Mouse (Mus musculus): ENCODE results near the gene Sigirr. TPM values are rescaled to one million over a fixed set of nuclear protein-coding genes. Genes with fewer than 3 reads are reported as not detected.

Gene Sigirr
- total and polyA plus RNA-seq, 2 experiments from 2014 or later: 4.2 to 16.8 TPM

GRCm38 (mm10) chr7:141048226-141049218 is 51.9 kb downstream of the Sigirr start:
- no peaks in the 10 kb centered on the region; the same call in 1 of the 2 replicates for H3K4me1 ChIP-seq (ENCODE audit: control insufficient read depth, insufficient read depth)

GRCm38 (mm10) chr7:141047581-141048225 is 52.7 kb downstream of the Sigirr start:
- Histone ChIP-seq H3K4me1 (ENCODE audit: control insufficient read depth, insufficient read depth) (no peaks in the 10 kb centered on the region; the same call in 1 of the 2 replicates), H3K9me3 (replicated peaks; ENCODE audit: control insufficient read depth, low read length) (no peaks in the 10 kb centered on the region), H3K36me3 (replicated peaks; ENCODE audit: control insufficient read depth, insufficient read depth, low read length) (no peaks in the 10 kb centered on the region), H3K27ac (ENCODE audit: low read depth) (peak overlapping the region; percentile 91), H3K9ac (replicated peaks; ENCODE audit: low read depth, low read length) (no peak overlapping the region), H3K27me3 (ENCODE audit: control insufficient read depth, insufficient read depth, low read length) (no peaks in the 10 kb centered on the region), H3K4me3 (ENCODE audit: low read depth, low read length) (peak overlapping the region; percentile 27), H3K4me2 (ENCODE audit: low read depth, low read length) (peak overlapping the region; percentile 60)
- ATAC-seq (ENCODE audit: insufficient read depth, low read depth) (peak; percentile 89), DNase-seq (ENCODE audit: low spot score) (peak; percentile 91)
- WGBS: 6% methylated on average over 15 of the region's 19 CpGs
- TF ChIP-seq CTCF (IDR thresholded peaks at IDR 0.05; ENCODE audit: low read depth): no peak
- TF ChIP-seq EP300 (IDR thresholded peaks at IDR 0.05; ENCODE audit: low read depth): no peak

More at GRCm38 (mm10) chr7:141048226-141049218, 51.9 kb downstream of the Sigirr start:
- DNase-seq (ENCODE audit: low spot score): peak; percentile 91
- WGBS: 8% methylated on average over 21 of the region's 21 CpGs
- Histone ChIP-seq H3K9me3 (replicated peaks; ENCODE audit: control insufficient read depth, low read length) (no peaks in the 10 kb centered on the region), H3K9ac (replicated peaks; ENCODE audit: low read depth, low read length) (no peak overlapping the region), H3K36me3 (replicated peaks; ENCODE audit: control insufficient read depth, insufficient read depth, low read length) (no peaks in the 10 kb centered on the region), H3K4me2 (ENCODE audit: low read depth, low read length) (peak overlapping the region; percentile 60), H3K27me3 (ENCODE audit: control insufficient read depth, insufficient read depth, low read length) (no peaks in the 10 kb centered on the region), H3K27ac (ENCODE audit: low read depth) (peak overlapping the region; percentile 88), H3K4me3 (ENCODE audit: low read depth, low read length) (peak overlapping the region; percentile 27)
- ATAC-seq (ENCODE audit: insufficient read depth, low read depth): peak; percentile 87
- TF ChIP-seq EP300 (IDR thresholded peaks at IDR 0.05; ENCODE audit: low read depth): peak; percentile 40; the same call in 1 of the 2 replicates
- peak; percentile 91 for TF ChIP-seq CTCF (IDR thresholded peaks at IDR 0.05; ENCODE audit: low read depth)

DNA sequence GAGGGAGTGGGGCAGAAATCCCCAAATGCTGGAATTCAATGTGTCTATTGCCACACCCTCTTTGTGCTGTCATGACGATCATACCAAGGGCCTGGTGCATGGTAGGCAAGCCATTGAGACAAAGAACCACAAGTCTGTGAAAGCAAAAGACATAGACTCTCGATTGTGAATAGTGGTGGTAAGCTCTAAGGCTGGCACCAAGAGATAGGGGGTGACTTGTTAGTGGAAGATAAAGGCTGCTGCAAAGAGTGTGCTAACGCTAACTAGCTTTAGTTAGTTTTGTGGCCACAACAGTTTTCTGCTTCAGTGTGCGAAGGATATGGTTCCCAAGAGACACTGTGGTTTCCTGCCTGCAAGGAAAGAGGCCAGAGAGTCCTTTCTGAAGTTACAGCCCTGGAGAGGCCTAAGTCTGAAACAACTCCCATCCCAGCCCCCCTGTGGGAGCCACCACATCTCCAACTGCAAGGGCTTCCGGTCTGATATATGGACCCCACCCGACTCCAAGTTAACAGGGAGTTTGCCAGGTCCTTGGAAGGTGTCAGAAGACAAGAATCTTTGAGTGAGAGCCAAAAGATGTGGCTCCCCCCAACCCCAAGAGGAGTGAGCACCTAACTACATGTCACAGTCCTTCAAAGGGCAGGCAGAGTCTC is 53.3 kb downstream of the Sigirr start:
- 56% methylated on average over 6 of the region's 6 CpGs for WGBS

DNA sequence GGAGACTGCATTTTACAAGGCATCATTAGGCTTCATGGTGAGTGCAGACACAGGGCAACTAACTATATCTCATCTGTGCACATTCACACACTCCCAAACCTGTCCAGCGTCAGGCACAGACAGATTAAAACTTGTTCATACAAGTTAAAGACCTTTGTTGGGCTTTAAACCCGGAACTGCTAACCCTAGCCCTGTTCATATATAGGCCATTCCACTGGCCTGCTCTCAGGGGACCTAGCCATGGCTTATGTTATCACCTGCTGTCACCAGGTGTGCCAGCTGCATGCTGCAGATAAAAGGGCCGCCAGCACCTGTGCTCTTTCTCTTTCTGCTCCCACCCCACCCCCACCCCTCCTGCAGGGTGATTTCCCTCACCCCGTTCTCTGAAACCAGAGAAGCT is 57.8 kb downstream of the Sigirr start:
- Histone ChIP-seq H3K9ac (replicated peaks; ENCODE audit: low read depth, low read length) (no peak overlapping the region), H3K36me3 (replicated peaks; ENCODE audit: control insufficient read depth, insufficient read depth, low read length) (no peaks in the 10 kb centered on the region), H3K4me2 (ENCODE audit: low read depth, low read length) (no peak overlapping the region), H3K27ac (ENCODE audit: low read depth) (no peak overlapping the region), H3K9me3 (replicated peaks; ENCODE audit: control insufficient read depth, low read length) (no peaks in the 10 kb centered on the region), H3K4me1 (ENCODE audit: control insufficient read depth, insufficient read depth) (0 out of 2 replicates have a peak, but pooled peaks cover 6% of the 10 kb centered on the region), H3K4me3 (ENCODE audit: low read depth, low read length) (no peak overlapping the region), H3K27me3 (ENCODE audit: control insufficient read depth, insufficient read depth, low read length) (no peaks in the 10 kb centered on the region)
- ATAC-seq (ENCODE audit: insufficient read depth, low read depth) (no peak), DNase-seq (ENCODE audit: low spot score) (no peak)
- TF ChIP-seq CTCF (IDR thresholded peaks at IDR 0.05; ENCODE audit: low read depth): no peak
- no peak for TF ChIP-seq EP300 (IDR thresholded peaks at IDR 0.05; ENCODE audit: low read depth)
- 52% methylated on average over 4 of the region's 4 CpGs for WGBS

More for the DNA sequence above, 53.3 kb downstream of the Sigirr start:
- Histone ChIP-seq H3K27me3 (ENCODE audit: control insufficient read depth, insufficient read depth, low read length) (no peaks in the 10 kb centered on the region), H3K9ac (replicated peaks; ENCODE audit: low read depth, low read length) (no peak overlapping the region), H3K36me3 (replicated peaks; ENCODE audit: control insufficient read depth, insufficient read depth, low read length) (no peaks in the 10 kb centered on the region), H3K4me2 (ENCODE audit: low read depth, low read length) (peak overlapping the region; percentile 60), H3K27ac (ENCODE audit: low read depth) (peak overlapping the region; percentile 91), H3K4me1 (ENCODE audit: control insufficient read depth, insufficient read depth) (no peaks in the 10 kb centered on the region; the same call in 1 of the 2 replicates), H3K4me3 (ENCODE audit: low read depth, low read length) (no peak overlapping the region), H3K9me3 (replicated peaks; ENCODE audit: control insufficient read depth, low read length) (no peaks in the 10 kb centered on the region)
- TF ChIP-seq CTCF (IDR thresholded peaks at IDR 0.05; ENCODE audit: low read depth): no peak; the same call in 1 of the 2 replicates
- no peak for TF ChIP-seq EP300 (IDR thresholded peaks at IDR 0.05; ENCODE audit: low read depth)
- ATAC-seq (ENCODE audit: insufficient read depth, low read depth): 0 out of 2 replicates have a peak, but pooled peaks have one; percentile 21
- DNase-seq (ENCODE audit: low spot score): peak; percentile 53

- no peak for TF ChIP-seq EP300 (IDR thresholded peaks at IDR 0.05; ENCODE audit: low read depth)
- no peak for TF ChIP-seq CTCF (IDR thresholded peaks at IDR 0.05; ENCODE audit: low read depth)
- H3K9ac ChIP-seq (replicated peaks; ENCODE audit: low read depth, low read length): peak overlapping the region; percentile 25; the same call in 1 of the 2 replicates
- peak overlapping the region; percentile 80 for H3K27ac ChIP-seq (ENCODE audit: low read depth)
- no peak overlapping the region for H3K4me3 ChIP-seq (ENCODE audit: low read depth, low read length)
- H3K36me3 ChIP-seq (replicated peaks; ENCODE audit: control insufficient read depth, insufficient read depth, low read length): no peaks in the 10 kb centered on the region
- ATAC-seq (ENCODE audit: insufficient read depth, low read depth) (peak; percentile 87; the same call in 1 of the 2 replicates), DNase-seq (ENCODE audit: low spot score) (peak; percentile 86)
- 7% methylated on average over 5 of the region's 5 CpGs for WGBS
- no peaks in the 10 kb centered on the region for H3K9me3 ChIP-seq (replicated peaks; ENCODE audit: control insufficient read depth, low read length)
- H3K4me1 ChIP-seq (ENCODE audit: control insufficient read depth, insufficient read depth): 0 out of 2 replicates have a peak, but pooled peaks cover 6% of the 10 kb centered on the region
- H3K4me2 ChIP-seq (ENCODE audit: low read depth, low read length): no peak overlapping the region
- H3K27me3 ChIP-seq (ENCODE audit: control insufficient read depth, insufficient read depth, low read length): no peaks in the 10 kb centered on the region
These were observed 58.7 kb downstream of the Sigirr start for GRCm38 (mm10) chr7:141041661-141042060.

Other genes with a start within 250 kb of the Sigirr start
Only the 30 nearest of the 32 such genes appear.
- 13.9 and 14.8 TPM in 2 replicates for gene Bet1l, start 243.0 kb downstream of the Sigirr start, total RNA-seq (2014; rRNA removed; ENCODE audit: low replicate concordance)
- gene Bet1l, start 243.0 kb downstream of the Sigirr start, polyA plus RNA-seq (2015; fragmentation: Nextera tagmentation; extraction: Ambion mirVana): 29.6 and 32.0 TPM in 2 replicates
- 72.6 and 84.3 TPM in 2 replicates for gene Psmd13, start 218.6 kb downstream of the Sigirr start, total RNA-seq (2014; rRNA removed; ENCODE audit: low replicate concordance)
- gene Psmd13, start 218.6 kb downstream of the Sigirr start, polyA plus RNA-seq (2015; fragmentation: Nextera tagmentation; extraction: Ambion mirVana): 172 and 185 TPM in 2 replicates
- gene Sirt3, start 218.3 kb downstream of the Sigirr start, total RNA-seq (2014; rRNA removed; ENCODE audit: low replicate concordance): 89.4 and 105 TPM in 2 replicates
- gene Sirt3, start 218.3 kb downstream of the Sigirr start, polyA plus RNA-seq (2015; fragmentation: Nextera tagmentation; extraction: Ambion mirVana): 76.1 and 78.0 TPM in 2 replicates
- 425 and 483 TPM in 2 replicates for gene Cox8b, start 200.1 kb downstream of the Sigirr start, total RNA-seq (2014; rRNA removed; ENCODE audit: low replicate concordance)
- 1,841 and 1,871 TPM in 2 replicates for gene Cox8b, start 200.1 kb downstream of the Sigirr start, polyA plus RNA-seq (2015; fragmentation: Nextera tagmentation; extraction: Ambion mirVana)
- not detected in 2 replicates for gene Nlrp6, start 179.7 kb downstream of the Sigirr start, total RNA-seq (2014; rRNA removed; ENCODE audit: low replicate concordance)
- 0.08 TPM in 1 of 2 replicates, not detected in the other for gene Nlrp6, start 179.7 kb downstream of the Sigirr start, polyA plus RNA-seq (2015; fragmentation: Nextera tagmentation; extraction: Ambion mirVana)
- gene Pgghg, start 159.2 kb downstream of the Sigirr start, total RNA-seq (2014; rRNA removed; ENCODE audit: low replicate concordance): 13.8 and 16.3 TPM in 2 replicates
- 5.8 and 5.9 TPM in 2 replicates for gene Pgghg, start 159.2 kb downstream of the Sigirr start, polyA plus RNA-seq (2015; fragmentation: Nextera tagmentation; extraction: Ambion mirVana)
- 3.4 TPM in 1 of 2 replicates, not detected in the other for gene Ifitm5, start 150.3 kb downstream of the Sigirr start, total RNA-seq (2014; rRNA removed; ENCODE audit: low replicate concordance)
- gene Ifitm5, start 150.3 kb downstream of the Sigirr start, polyA plus RNA-seq (2015; fragmentation: Nextera tagmentation; extraction: Ambion mirVana): 0.56 and 0.87 TPM in 2 replicates
- not detected in 2 replicates for gene Gm45717, start 144.6 kb downstream of the Sigirr start, total RNA-seq (2014; rRNA removed; ENCODE audit: low replicate concordance)
- gene Gm45717, start 144.6 kb downstream of the Sigirr start, polyA plus RNA-seq (2015; fragmentation: Nextera tagmentation; extraction: Ambion mirVana): 0.36 TPM in 1 of 2 replicates, not detected in the other
- 172 and 232 TPM in 2 replicates for gene Ifitm2, start 144.6 kb downstream of the Sigirr start, total RNA-seq (2014; rRNA removed; ENCODE audit: low replicate concordance)
- gene Ifitm2, start 144.6 kb downstream of the Sigirr start, polyA plus RNA-seq (2015; fragmentation: Nextera tagmentation; extraction: Ambion mirVana): 516 and 534 TPM in 2 replicates
- gene Ifitm1, start 133.4 kb downstream of the Sigirr start, total RNA-seq (2014; rRNA removed; ENCODE audit: low replicate concordance): 1.4 and 23.1 TPM in 2 replicates
- gene Ifitm1, start 133.4 kb downstream of the Sigirr start, polyA plus RNA-seq (2015; fragmentation: Nextera tagmentation; extraction: Ambion mirVana): 4.1 and 6.6 TPM in 2 replicates
- 148 and 324 TPM in 2 replicates for gene Ifitm3, start 89.8 kb downstream of the Sigirr start, total RNA-seq (2014; rRNA removed; ENCODE audit: low replicate concordance)
- gene Ifitm3, start 89.8 kb downstream of the Sigirr start, polyA plus RNA-seq (2015; fragmentation: Nextera tagmentation; extraction: Ambion mirVana): 202 and 230 TPM in 2 replicates
- gene Ifitm6, start 82.6 kb downstream of the Sigirr start, total RNA-seq (2014; rRNA removed; ENCODE audit: low replicate concordance): not detected in 2 replicates
- gene Ifitm6, start 82.6 kb downstream of the Sigirr start, polyA plus RNA-seq (2015; fragmentation: Nextera tagmentation; extraction: Ambion mirVana): 0.30 and 0.74 TPM in 2 replicates
- gene Gm17387, start 71.4 kb downstream of the Sigirr start, total RNA-seq (2014; rRNA removed; ENCODE audit: low replicate concordance): not detected in 2 replicates
- gene Gm17387, start 71.4 kb downstream of the Sigirr start, polyA plus RNA-seq (2015; fragmentation: Nextera tagmentation; extraction: Ambion mirVana): not detected in 2 replicates
- 0.43 TPM in 1 of 2 replicates, not detected in the other for gene B4galnt4, start 39.5 kb downstream of the Sigirr start, total RNA-seq (2014; rRNA removed; ENCODE audit: low replicate concordance)
- gene B4galnt4, start 39.5 kb downstream of the Sigirr start, polyA plus RNA-seq (2015; fragmentation: Nextera tagmentation; extraction: Ambion mirVana): 0.10 TPM in 1 of 2 replicates, not detected in the other
- 3.8 TPM in 1 of 2 replicates, not detected in the other for gene Pkp3, start 22.4 kb downstream of the Sigirr start, total RNA-seq (2014; rRNA removed; ENCODE audit: low replicate concordance)
- gene Pkp3, start 22.4 kb downstream of the Sigirr start, polyA plus RNA-seq (2015; fragmentation: Nextera tagmentation; extraction: Ambion mirVana): 0.19 and 0.20 TPM in 2 replicates
- not detected in 2 replicates for gene Ano9, start 17.2 kb upstream of the Sigirr start, total RNA-seq (2014; rRNA removed; ENCODE audit: low replicate concordance)
- gene Ano9, start 17.2 kb upstream of the Sigirr start, polyA plus RNA-seq (2015; fragmentation: Nextera tagmentation; extraction: Ambion mirVana): 0.04 and 0.07 TPM in 2 replicates
- gene Ptdss2, start 21.8 kb upstream of the Sigirr start, total RNA-seq (2014; rRNA removed; ENCODE audit: low replicate concordance): 22.3 and 35.5 TPM in 2 replicates
- 54.8 and 56.9 TPM in 2 replicates for gene Ptdss2, start 21.8 kb upstream of the Sigirr start, polyA plus RNA-seq (2015; fragmentation: Nextera tagmentation; extraction: Ambion mirVana)
- 157 and 172 TPM in 2 replicates for gene Rnh1, start 72.3 kb upstream of the Sigirr start, total RNA-seq (2014; rRNA removed; ENCODE audit: low replicate concordance)
- 88.3 and 90.2 TPM in 2 replicates for gene Rnh1, start 72.3 kb upstream of the Sigirr start, polyA plus RNA-seq (2015; fragmentation: Nextera tagmentation; extraction: Ambion mirVana)
- gene Hras, start 93.4 kb upstream of the Sigirr start, total RNA-seq (2014; rRNA removed; ENCODE audit: low replicate concordance): 72.2 and 74.9 TPM in 2 replicates
- gene Hras, start 93.4 kb upstream of the Sigirr start, polyA plus RNA-seq (2015; fragmentation: Nextera tagmentation; extraction: Ambion mirVana): 73.5 and 78.9 TPM in 2 replicates
- gene Lrrc56, start 93.6 kb upstream of the Sigirr start, total RNA-seq (2014; rRNA removed; ENCODE audit: low replicate concordance): 1.1 and 5.6 TPM in 2 replicates
- 2.9 TPM in 2 replicates for gene Lrrc56, start 93.6 kb upstream of the Sigirr start, polyA plus RNA-seq (2015; fragmentation: Nextera tagmentation; extraction: Ambion mirVana)
- gene Lmntd2, start 113.5 kb upstream of the Sigirr start, total RNA-seq (2014; rRNA removed; ENCODE audit: low replicate concordance): 0.12 TPM in 1 of 2 replicates, not detected in the other
- gene Lmntd2, start 113.5 kb upstream of the Sigirr start, polyA plus RNA-seq (2015; fragmentation: Nextera tagmentation; extraction: Ambion mirVana): 0.07 and 0.15 TPM in 2 replicates
- gene Rassf7, start 115.3 kb upstream of the Sigirr start, total RNA-seq (2014; rRNA removed; ENCODE audit: low replicate concordance): 6.7 and 43.2 TPM in 2 replicates
- gene Rassf7, start 115.3 kb upstream of the Sigirr start, polyA plus RNA-seq (2015; fragmentation: Nextera tagmentation; extraction: Ambion mirVana): 5.8 and 7.1 TPM in 2 replicates
- gene Phrf1, start 128.2 kb upstream of the Sigirr start, total RNA-seq (2014; rRNA removed; ENCODE audit: low replicate concordance): 28.9 and 31.9 TPM in 2 replicates
- 17.4 and 20.4 TPM in 2 replicates for gene Phrf1, start 128.2 kb upstream of the Sigirr start, polyA plus RNA-seq (2015; fragmentation: Nextera tagmentation; extraction: Ambion mirVana)
- gene Irf7, start 165.9 kb upstream of the Sigirr start, total RNA-seq (2014; rRNA removed; ENCODE audit: low replicate concordance): 10.0 and 18.8 TPM in 2 replicates
- gene Irf7, start 165.9 kb upstream of the Sigirr start, polyA plus RNA-seq (2015; fragmentation: Nextera tagmentation; extraction: Ambion mirVana): 6.2 and 7.5 TPM in 2 replicates
- gene Cdhr5, start 176.2 kb upstream of the Sigirr start, total RNA-seq (2014; rRNA removed; ENCODE audit: low replicate concordance): not detected in 2 replicates
- not detected in 2 replicates for gene Cdhr5, start 176.2 kb upstream of the Sigirr start, polyA plus RNA-seq (2015; fragmentation: Nextera tagmentation; extraction: Ambion mirVana)
- gene Sct, start 178.6 kb upstream of the Sigirr start, total RNA-seq (2014; rRNA removed; ENCODE audit: low replicate concordance): not detected in 2 replicates
- gene Sct, start 178.6 kb upstream of the Sigirr start, polyA plus RNA-seq (2015; fragmentation: Nextera tagmentation; extraction: Ambion mirVana): 1.0 and 1.6 TPM in 2 replicates
- not detected in 2 replicates for gene Drd4, start 191.4 kb upstream of the Sigirr start, total RNA-seq (2014; rRNA removed; ENCODE audit: low replicate concordance)
- gene Drd4, start 191.4 kb upstream of the Sigirr start, polyA plus RNA-seq (2015; fragmentation: Nextera tagmentation; extraction: Ambion mirVana): 0.07 TPM in 1 of 2 replicates, not detected in the other
- gene Deaf1, start 227.1 kb upstream of the Sigirr start, total RNA-seq (2014; rRNA removed; ENCODE audit: low replicate concordance): 26.4 and 30.6 TPM in 2 replicates
- gene Deaf1, start 227.1 kb upstream of the Sigirr start, polyA plus RNA-seq (2015; fragmentation: Nextera tagmentation; extraction: Ambion mirVana): 21.2 and 22.0 TPM in 2 replicates
- 23.6 and 33.0 TPM in 2 replicates for gene Tmem80, start 227.2 kb upstream of the Sigirr start, total RNA-seq (2014; rRNA removed; ENCODE audit: low replicate concordance)
- 29.8 and 29.9 TPM in 2 replicates for gene Tmem80, start 227.2 kb upstream of the Sigirr start, polyA plus RNA-seq (2015; fragmentation: Nextera tagmentation; extraction: Ambion mirVana)
- gene Eps8l2, start 238.3 kb upstream of the Sigirr start, total RNA-seq (2014; rRNA removed; ENCODE audit: low replicate concordance): 2.7 and 8.9 TPM in 2 replicates
- gene Eps8l2, start 238.3 kb upstream of the Sigirr start, polyA plus RNA-seq (2015; fragmentation: Nextera tagmentation; extraction: Ambion mirVana): 0.67 and 0.69 TPM in 2 replicates